Mouse (Mus musculus) kidney, embryonic 15.5 days (tissue): ENCODE data around the gene P4htm. TPM values are rescaled to one million over a fixed set of nuclear protein-coding genes. Genes with fewer than 3 reads are reported as not detected.

ENCODE experiments used
- microRNA counts: library from miRNA; unstranded; fragments of <30 nt; microRNA quantifications from one replicate; lab custom pipeline; 2016
- microRNA-seq: library from miRNA; unstranded; fragments of <30 nt; microRNA quantifications from one replicate; pipeline ENCODE4, GENCODE M21; 2016
- polyA plus RNA-seq: library from polyadenylated mRNA; unstranded; fragments of >200 nt; fragmentation: Nextera tagmentation; extraction: Ambion mirVana; gene quantifications from 2 replicates; pipeline ENCODE4 v1.2.1, GENCODE M21; 2015

Gene P4htm
- polyA plus RNA-seq, 1 experiment from 2014 or later: 11.7 TPM

MicroRNA genes within 50 kb of the gene (microRNA counts, 519-probe panel; counts per million panel counts)
- microRNA mmu-miR-191 (lab: Ali Mortazavi, UCI) (2,619 counts per million, percentile 56 among the panel's probes with 10 or more counts), microRNA mmu-miR-425 (lab: Ali Mortazavi, UCI) (2,696 counts per million, percentile 62 among the panel's probes with 10 or more counts)

Small RNA genes lying within 50 kb of the gene (microRNA-seq; reads per million reads assigned to microRNA genes)
- gene Gm24083: not detected
- not detected for gene Mir191
- gene Mir425: 1,528 reads per million, percentile 82 among the genes with 10 or more reads in this experiment

Other genes with a start within 250 kb of the P4htm start
- 95.2 and 105 TPM in 2 replicates for gene Usp4, start 249.8 kb downstream of the P4htm start, polyA plus RNA-seq
- gene 1700102P08Rik, start 204.9 kb downstream of the P4htm start, polyA plus RNA-seq: 0.54 and 0.61 TPM in 2 replicates
- 1.6 TPM in 2 replicates for gene Ccdc36, start 169.2 kb downstream of the P4htm start, polyA plus RNA-seq
- not detected in 2 replicates for gene BC048562, start 161.2 kb downstream of the P4htm start, polyA plus RNA-seq
- gene Ccdc71, start 137.1 kb downstream of the P4htm start, polyA plus RNA-seq: 61.6 and 62.9 TPM in 2 replicates
- gene Klhdc8b, start 136.1 kb downstream of the P4htm start, polyA plus RNA-seq: 31.0 and 37.8 TPM in 2 replicates
- 48.8 and 56.6 TPM in 2 replicates for gene Lamb2, start 117.9 kb downstream of the P4htm start, polyA plus RNA-seq
- gene Usp19, start 107.1 kb downstream of the P4htm start, polyA plus RNA-seq: 69.3 and 78.8 TPM in 2 replicates
- gene Qars, start 90.0 kb downstream of the P4htm start, polyA plus RNA-seq: 105 and 111 TPM in 2 replicates
- gene Qrich1, start 80.9 kb downstream of the P4htm start, polyA plus RNA-seq: 122 and 125 TPM in 2 replicates
- gene Impdh2, start 37.4 kb downstream of the P4htm start, polyA plus RNA-seq: 187 and 198 TPM in 2 replicates
- 41.5 and 43.1 TPM in 2 replicates for gene Ndufaf3, start 30.2 kb downstream of the P4htm start, polyA plus RNA-seq
- 155 and 180 TPM in 2 replicates for gene Dalrd3, start 27.8 kb downstream of the P4htm start, polyA plus RNA-seq
- 123 and 139 TPM in 2 replicates for gene Wdr6, start 18.9 kb downstream of the P4htm start, polyA plus RNA-seq
- gene Arih2, start 51.7 kb upstream of the P4htm start, polyA plus RNA-seq: 50.1 and 51.0 TPM in 2 replicates
- 50.0 and 51.8 TPM in 2 replicates for gene Slc25a20, start 64.4 kb upstream of the P4htm start, polyA plus RNA-seq
- gene Prkar2a, start 91.6 kb upstream of the P4htm start, polyA plus RNA-seq: 25.5 and 27.6 TPM in 2 replicates
- gene Ip6k2, start 186.1 kb upstream of the P4htm start, polyA plus RNA-seq: 96.4 and 106 TPM in 2 replicates
- 12.0 and 16.3 TPM in 2 replicates for gene Nckipsd, start 210.7 kb upstream of the P4htm start, polyA plus RNA-seq
- 0.13 and 0.26 TPM in 2 replicates for gene Celsr3, start 228.7 kb upstream of the P4htm start, polyA plus RNA-seq